Mouse (Mus musculus): ENCODE measurements at regions not wholly inside any gene's neighbourhood (a gene's known extent, or its start where the extent isn't known, plus 50 kb on each side); places are given as distances from the start of the nearest gene placed in this dataset.

- intact Hi-C loops (cut with DNase I), result no loop called here
- no peak for DNase-seq (ENCODE audit: low spot score in 2 of 2)
Observed at GRCm38 (mm10) chr12:117465206-117465605, 51.1 kb upstream of the Rapgef5 start.

GRCm38 (mm10) chr12:117465998-117466397 is 50.3 kb upstream of the Rapgef5 start:
- no peak for DNase-seq (ENCODE audit: low spot score in 2 of 2)
- intact Hi-C loops (cut with DNase I), result no loop called here

Data from left cerebral cortex, postnatal 25 days (tissue).